Mouse (Mus musculus) liver, postnatal 0 days (tissue): ENCODE data around the gene 2210011C24Rik.

ENCODE experiments used
- CTCF ChIP-seq: sonication (generic); IDR thresholded peaks from 2 replicates; pipeline ENCODE4 v1.5.1; 2016; ENCODE audit warnings: antibody characterized with exemption, low read depth
- EP300 ChIP-seq: IDR thresholded peaks from 2 replicates; pipeline ENCODE4 v1.6.1; 2016; ENCODE audit warnings: antibody characterized with exemption, low read depth, mild to moderate bottlenecking

DNA sequence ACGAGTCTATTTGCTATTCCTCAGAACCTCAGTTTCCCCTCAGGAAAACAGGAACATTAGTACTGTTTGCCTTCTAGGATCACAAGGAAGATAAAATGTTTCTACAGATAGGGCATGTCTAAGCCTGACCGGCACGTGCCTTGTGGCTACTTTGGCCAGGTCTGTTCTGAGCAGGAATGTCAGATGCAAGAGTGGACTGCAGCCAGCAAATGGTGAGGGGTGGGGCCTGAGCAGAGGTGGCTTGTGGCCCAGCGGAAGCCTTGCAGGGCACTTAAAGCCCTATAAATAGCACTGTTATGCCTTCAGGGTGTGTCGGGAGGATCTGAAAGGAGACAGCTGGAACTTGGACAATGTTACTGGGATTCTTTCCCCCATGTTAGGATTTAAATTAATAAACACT is 11.1 kb upstream of the 2210011C24Rik start:
- TF ChIP-seq CTCF (no peak), EP300 (no peak)
